Mouse (Mus musculus): Measurements from ENCODE around the gene Svop. TPM values are rescaled to one million over a fixed set of nuclear protein-coding genes. Genes with fewer than 3 reads are reported as not detected.

Gene Svop
- total RNA-seq, 2 experiments from 2014 or later = not detected

DNA sequence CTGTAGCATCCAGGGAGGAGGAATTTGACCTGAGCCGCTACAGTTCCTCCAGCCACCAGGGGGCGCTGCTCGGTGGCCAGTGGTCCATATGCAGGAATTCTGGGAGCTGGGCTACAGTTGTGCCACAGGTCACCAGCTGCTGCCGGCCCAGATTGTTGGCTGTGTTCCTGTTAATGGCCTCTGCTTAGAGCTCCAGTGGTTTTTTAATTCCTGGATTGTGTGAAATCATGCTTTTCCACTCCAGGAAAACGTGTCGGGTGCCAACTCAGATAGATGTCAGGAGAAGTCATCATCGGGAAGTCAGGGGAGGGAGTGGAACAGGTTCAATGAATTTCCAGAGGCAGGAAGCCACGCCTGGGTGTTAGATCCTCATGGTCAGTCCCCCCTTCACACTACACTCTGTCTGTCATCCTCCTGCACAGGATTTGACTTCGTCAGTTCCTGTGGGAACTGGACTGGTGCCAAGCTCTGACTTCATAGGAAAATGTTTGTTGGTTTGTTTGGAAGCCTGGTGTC lies 39.1 kb downstream of the Svop start:
- intact Hi-C loops (cut with DNase I) = loop anchor here (2.0 to 5.0 kb wide), 2 partner anchors 75 to 256 kb away; partner anchors contain the start of gene Alkbh2
- peak; percentile 67 for DNase-seq (ENCODE audit: low spot score)

DNA sequence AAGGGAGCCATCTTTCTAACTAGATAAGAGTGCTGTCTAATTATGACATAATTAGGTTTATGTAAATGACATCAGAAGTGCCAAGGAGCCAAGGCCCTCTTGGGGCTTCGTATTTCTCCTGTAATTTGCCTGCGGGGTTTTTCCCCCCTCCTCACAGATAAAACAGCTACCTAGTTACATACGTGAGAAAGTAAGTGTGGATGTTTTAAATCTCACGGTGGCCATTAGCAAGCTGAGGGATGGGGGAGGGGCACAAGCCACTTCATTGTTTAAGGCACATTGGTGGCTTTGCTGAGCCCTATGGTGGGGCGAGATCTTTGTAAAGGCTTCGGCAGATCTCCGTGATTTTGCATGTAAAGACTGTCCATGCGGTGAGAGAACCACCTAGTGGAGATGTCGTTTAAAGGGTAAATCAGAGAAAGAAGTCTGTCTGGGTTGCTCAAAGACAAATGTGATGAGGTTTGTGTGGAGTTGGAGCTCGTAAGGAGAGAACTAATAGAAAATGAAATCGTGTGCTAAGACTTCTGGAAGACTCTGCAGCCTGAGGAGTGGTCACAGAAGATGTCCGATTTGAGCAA lies 42.5 kb downstream of the Svop start:
- intact Hi-C loops (cut with DNase I) = loop anchor here (5.0 kb wide), 1 partner anchor 197 kb away; no protein-coding TSS in a partner anchor
- DNase-seq (ENCODE audit: low spot score) = no peak

DNA sequence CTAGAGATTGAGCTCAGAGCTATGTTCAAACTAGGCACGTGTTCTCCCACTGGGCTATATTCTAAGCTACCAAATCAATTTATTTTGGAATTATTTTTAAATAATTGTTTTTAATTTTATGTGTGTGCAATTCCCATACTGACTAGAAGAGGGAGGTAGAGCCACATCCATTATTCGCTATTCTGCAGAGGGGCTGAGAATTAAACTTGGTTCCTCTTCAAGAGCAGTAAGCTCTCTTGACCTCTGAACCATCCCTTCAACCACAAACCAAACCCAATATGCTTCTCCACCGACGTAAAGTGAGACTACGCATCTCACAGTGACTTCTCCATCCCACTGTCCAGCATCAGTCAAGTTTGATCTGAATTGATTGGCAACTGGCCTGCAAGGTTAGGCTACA lies 44.2 kb downstream of the Svop start:
- intact Hi-C loops (cut with DNase I) = loop anchor here (5.0 kb wide), 1 partner anchor 195 kb away; no protein-coding TSS in a partner anchor
- DNase-seq (ENCODE audit: low spot score) = no peak

- intact Hi-C loops (cut with DNase I) = loop anchor here (5.0 kb wide), 1 partner anchor 194 kb away; no protein-coding TSS in a partner anchor
- DNase-seq (ENCODE audit: low spot score) = no peak
Measured at GRCm38 (mm10) chr5:114046604-114047003, 44.8 kb downstream of the Svop start.

GRCm38 (mm10) chr5:114046151-114046550 lies 45.2 kb downstream of the Svop start:
- intact Hi-C loops (cut with DNase I) = loop anchor here (5.0 kb wide), 1 partner anchor 194 kb away; no protein-coding TSS in a partner anchor

GRCm38 (mm10) chr5:114045134-114045533 lies 46.2 kb downstream of the Svop start:
- intact Hi-C loops (cut with DNase I) = loop anchor here (1.0 to 5.0 kb wide), 2 partner anchors 89 to 193 kb away; no protein-coding TSS in a partner anchor
- DNase-seq (ENCODE audit: low spot score) = no peak

More at GRCm38 (mm10) chr5:114046151-114046550, 45.2 kb downstream of the Svop start:
- DNase-seq (ENCODE audit: low spot score) = no peak

- intact Hi-C loops (cut with DNase I) = no loop called here
- no peak for DNase-seq (ENCODE audit: low spot score)
Measured at GRCm38 (mm10) chr5:114043800-114044199, 47.6 kb downstream of the Svop start.

- intact Hi-C loops (cut with DNase I) = no loop called here
- DNase-seq (ENCODE audit: low spot score) = no peak
Measured at GRCm38 (mm10) chr5:114041327-114041930, 49.9 kb downstream of the Svop start.

DNA sequence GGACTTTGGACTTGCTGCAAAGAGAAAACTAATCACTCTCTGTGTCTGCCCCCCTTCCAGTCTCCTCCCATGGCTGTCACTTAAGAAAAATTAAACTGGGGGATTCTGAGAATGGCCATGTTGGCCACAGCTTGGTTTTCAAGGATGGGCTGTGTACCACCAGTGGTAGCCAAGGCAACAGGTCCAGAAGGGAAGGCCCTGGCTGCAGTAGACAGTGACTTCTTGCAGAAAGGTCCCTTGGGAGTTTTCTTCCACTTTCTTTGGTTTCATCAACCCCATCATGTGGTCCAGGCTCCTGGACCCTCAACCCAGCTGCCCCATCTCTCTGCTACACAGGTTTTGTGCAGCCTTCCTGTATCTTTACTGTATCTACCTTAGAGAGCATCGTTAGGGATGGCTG lies 50.5 kb downstream of the Svop start:
- no peak for DNase-seq (ENCODE audit: low spot score)
- intact Hi-C loops (cut with DNase I) = no loop called here

- intact Hi-C loops (cut with DNase I) = no loop called here
Measured at GRCm38 (mm10) chr5:114040508-114040907, 50.9 kb downstream of the Svop start.

GRCm38 (mm10) chr5:114035111-114035510 lies 56.3 kb downstream of the Svop start:
- no peak for DNase-seq (ENCODE audit: low spot score)
- intact Hi-C loops (cut with DNase I) = no loop called here

More at GRCm38 (mm10) chr5:114040508-114040907, 50.9 kb downstream of the Svop start:
- DNase-seq (ENCODE audit: low spot score) = no peak

DNA sequence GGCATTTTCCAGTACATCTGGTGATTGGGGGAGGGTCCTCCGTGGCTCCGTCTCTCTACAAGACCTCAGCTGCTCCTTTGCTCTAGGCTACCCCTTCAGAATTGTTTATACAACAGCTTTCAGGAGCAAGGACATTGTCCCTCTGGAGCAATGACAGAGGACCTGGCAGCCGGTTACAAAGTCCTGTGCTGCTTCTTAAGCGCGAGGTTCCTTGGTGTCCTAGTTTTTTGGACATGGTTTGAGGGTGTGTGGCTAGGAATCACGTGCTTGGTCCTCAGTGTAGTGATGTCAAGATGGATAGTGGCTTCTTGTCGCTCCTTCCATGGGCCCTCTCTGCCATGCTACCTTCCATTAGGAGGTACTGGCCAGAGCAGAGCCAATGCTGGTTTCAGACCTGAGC lies 57.0 kb downstream of the Svop start:
- intact Hi-C loops (cut with DNase I) = no loop called here

GRCm38 (mm10) chr5:114032161-114032763 lies 59.1 kb downstream of the Svop start:
- intact Hi-C loops (cut with DNase I) = no loop called here
- DNase-seq (ENCODE audit: low spot score) = no peak

More for the DNA sequence above, 57.0 kb downstream of the Svop start:
- no peak for DNase-seq (ENCODE audit: low spot score)

DNA sequence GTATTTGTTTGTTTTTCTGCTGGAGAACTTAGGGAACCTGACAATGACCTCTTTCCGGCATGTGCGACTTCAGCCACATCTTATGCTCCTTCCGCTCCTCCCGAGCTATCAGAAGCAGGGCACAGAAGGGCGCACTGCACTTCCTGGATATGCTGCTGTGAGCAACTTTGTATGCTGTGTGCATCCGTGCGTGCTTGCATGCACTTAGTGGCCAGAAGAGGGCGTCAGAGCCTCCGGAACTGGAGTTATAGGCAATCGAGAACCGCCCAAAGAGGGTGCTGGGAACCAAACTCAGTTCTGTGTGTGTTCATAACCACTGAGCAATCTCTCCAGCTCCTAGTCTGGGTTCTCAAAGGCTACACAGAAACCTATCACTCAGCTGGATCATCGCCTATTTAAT lies 60.7 kb downstream of the Svop start:
- no peak for DNase-seq (ENCODE audit: low spot score)
- intact Hi-C loops (cut with DNase I) = no loop called here

DNA sequence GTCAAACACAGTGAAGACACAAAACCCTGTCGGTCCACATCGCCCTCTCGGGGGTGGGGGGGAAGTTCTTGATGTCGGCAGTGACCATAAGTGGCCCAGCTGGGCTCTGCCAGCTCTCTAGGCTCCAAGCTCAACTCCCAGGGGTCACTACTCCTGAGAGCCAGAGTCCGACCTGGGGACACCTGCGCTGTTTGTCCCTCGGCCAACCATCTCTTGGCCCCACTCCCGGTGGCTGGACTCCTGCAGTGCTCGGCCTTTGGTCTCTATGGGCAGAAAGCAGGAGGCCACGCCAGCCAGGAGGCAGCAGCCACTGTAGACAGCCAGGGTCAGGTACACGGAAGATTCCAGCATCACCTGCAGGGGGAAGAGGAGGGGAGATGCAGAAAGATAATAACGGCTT lies 63.3 kb downstream of the Svop start:
- intact Hi-C loops (cut with DNase I) = no loop called here
- DNase-seq (ENCODE audit: low spot score) = no peak

DNA sequence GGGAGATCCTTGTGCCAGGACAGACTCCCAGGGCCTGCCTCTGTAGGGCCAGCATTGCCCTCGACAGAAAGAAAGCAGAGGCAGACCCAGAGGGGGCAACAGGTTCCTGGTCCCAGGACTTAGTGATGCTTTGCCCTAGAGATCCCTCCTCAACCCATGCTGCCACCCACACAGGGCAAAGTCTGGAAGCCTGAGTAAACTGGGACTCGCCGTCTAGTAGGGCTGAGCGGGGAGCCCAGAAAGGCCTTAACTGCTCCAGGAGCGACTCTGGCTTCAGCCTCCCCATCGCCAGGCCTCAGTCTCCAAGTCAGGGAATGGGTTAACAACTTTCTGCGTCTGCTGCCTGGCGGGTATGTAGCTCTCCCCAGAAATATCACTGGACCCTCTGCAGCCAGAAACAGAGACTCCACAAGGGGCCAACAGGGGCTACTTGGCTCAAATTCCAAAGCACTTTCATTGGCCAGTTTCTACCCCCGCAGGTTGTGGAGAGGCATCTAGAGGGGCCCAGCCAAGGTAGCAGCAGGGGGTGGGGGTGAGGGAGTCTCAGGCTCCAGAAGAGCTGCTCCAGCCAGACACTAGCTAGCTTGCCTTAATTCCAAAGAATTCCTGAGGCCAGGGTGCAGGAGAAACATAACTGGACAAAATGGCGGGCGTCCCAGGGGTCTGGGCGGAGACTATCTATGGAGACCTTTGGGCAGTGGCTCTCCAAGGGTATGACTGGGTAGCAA lies 64.0 kb downstream of the Svop start:
- no peak for DNase-seq (ENCODE audit: low spot score)
- intact Hi-C loops (cut with DNase I) = no loop called here

- intact Hi-C loops (cut with DNase I) = no loop called here
Measured at GRCm38 (mm10) chr5:114024885-114025284, 66.5 kb downstream of the Svop start.

GRCm38 (mm10) chr5:114024390-114024789 lies 67.0 kb downstream of the Svop start:
- intact Hi-C loops (cut with DNase I) = no loop called here
- no peak for DNase-seq (ENCODE audit: low spot score)

More at GRCm38 (mm10) chr5:114024885-114025284, 66.5 kb downstream of the Svop start:
- no peak for DNase-seq (ENCODE audit: low spot score)

GRCm38 (mm10) chr5:114015121-114015520 lies 76.2 kb downstream of the Svop start:
- intact Hi-C loops (cut with DNase I) = no loop called here
- DNase-seq (ENCODE audit: low spot score) = no peak

- intact Hi-C loops (cut with DNase I) = no loop called here
- no peak for DNase-seq (ENCODE audit: low spot score)
Measured at GRCm38 (mm10) chr5:114009049-114009448, 82.3 kb downstream of the Svop start.
